Mouse (Mus musculus): ENCODE data around the gene Abcc6.

DNA sequence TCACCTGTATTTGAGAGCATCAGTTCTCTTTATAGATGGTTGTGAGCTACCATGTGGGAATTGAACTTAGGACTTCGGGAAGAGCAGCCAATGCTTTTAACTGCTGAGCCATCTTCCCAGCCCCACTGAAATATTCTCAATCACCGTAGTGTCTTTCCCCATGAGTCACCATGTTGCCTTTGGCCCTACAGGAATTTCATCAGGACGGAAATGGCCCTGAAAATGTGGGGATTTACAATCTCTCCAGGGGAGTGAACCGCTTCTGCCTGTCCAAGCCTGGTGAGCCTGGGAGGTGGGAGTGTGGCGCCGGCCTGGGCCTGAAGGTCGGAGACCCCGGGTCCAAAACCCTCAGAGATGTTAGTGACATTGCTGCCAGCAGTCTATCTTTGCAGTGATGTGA lies 30.6 kb upstream of the Abcc6 start:
- no peak for TF ChIP-seq CTCF (IDR thresholded peaks at IDR 0.05; ENCODE audit: low read depth, low read length)
- TF ChIP-seq GATA1 (IDR thresholded peaks at IDR 0.05; ENCODE audit: borderline replicate concordance, low read length): no peak
- no peak for TF ChIP-seq TAL1 (conservative IDR thresholded peaks at IDR 0.05; ENCODE audit: low read depth, low read length)
- no peak for TF ChIP-seq POLR2AphosphoS5 (IDR thresholded peaks at IDR 0.05; ENCODE audit: insufficient replicate concordance, low read depth, low read length)
- no peak for TF ChIP-seq GATA2 (IDR thresholded peaks at IDR 0.05; ENCODE audit: borderline replicate concordance, low read depth, low read length)
